Mouse (Mus musculus): ENCODE results near the gene Usp10.
A peak's percentile ranks its signal among the peaks of the same experiment; 100 is the strongest.

Gene Usp10

DNA sequence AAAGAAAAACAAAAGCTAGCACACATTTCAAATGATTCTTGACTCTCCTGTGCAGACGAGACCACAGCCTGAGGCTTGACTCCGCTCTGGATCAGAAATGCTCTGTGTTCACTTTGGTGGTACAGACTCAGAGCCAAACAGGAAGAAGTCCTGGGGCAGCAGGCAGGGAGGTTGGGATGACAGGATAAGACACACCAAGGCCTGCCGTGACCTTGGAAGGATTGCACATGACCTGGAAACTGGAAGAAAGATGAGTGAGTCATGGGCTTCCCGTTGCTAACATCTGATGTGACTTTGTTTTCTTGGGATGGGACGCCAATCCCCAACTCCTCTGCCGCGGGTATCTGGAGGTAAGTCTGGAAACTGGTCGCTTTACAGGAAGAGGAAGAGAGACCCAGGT, 8.2 kb upstream of the Usp10 start:
- DNase-seq (ENCODE audit: low read depth, low spot score) = no peak
- Histone ChIP-seq H3K36me3 (ENCODE audit: control insufficient read depth, insufficient read depth, low read length, poor library complexity, severe bottlenecking) (no peaks in the 10 kb centered on the region), H3K27me3 (ENCODE audit: control insufficient read depth, insufficient read depth, low read length, poor library complexity, severe bottlenecking) (no peaks in the 10 kb centered on the region; the same call in 1 of the 2 replicates)

DNA sequence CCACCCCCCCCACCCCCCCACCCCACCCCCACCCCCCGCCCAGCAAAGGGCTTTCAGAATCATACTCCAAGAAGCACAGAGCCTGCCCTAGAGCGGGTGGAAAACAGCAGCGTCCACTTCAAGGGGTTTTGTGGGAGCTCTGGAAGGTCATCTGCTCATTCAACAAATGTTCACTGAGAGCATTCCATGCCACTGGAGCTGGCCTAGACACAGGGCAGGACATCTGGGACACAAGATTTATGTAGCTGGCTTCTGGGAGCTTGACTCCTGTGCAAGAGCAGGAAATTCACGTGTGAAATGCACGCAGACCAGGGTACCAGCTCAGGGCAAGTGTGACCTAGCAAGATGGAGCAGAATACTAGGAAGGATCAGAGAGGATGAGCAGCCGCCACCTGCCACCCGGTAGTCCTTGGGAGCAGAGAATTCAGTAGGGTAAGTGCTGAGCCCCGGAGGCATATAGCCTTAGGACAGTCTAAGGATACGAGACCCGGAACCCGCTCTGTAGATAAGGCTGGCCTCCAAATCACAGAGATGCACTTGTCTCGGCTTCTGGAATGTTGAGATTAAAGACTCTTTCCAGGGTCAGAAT, 5.7 kb upstream of the Usp10 start:
- no peaks in the 10 kb centered on the region for H3K27me3 ChIP-seq (ENCODE audit: control insufficient read depth, insufficient read depth, low read length, poor library complexity, severe bottlenecking)
- no peaks in the 10 kb centered on the region for H3K36me3 ChIP-seq (ENCODE audit: control insufficient read depth, insufficient read depth, low read length, poor library complexity, severe bottlenecking)
- DNase-seq (ENCODE audit: low read depth, low spot score) = no peak

DNA sequence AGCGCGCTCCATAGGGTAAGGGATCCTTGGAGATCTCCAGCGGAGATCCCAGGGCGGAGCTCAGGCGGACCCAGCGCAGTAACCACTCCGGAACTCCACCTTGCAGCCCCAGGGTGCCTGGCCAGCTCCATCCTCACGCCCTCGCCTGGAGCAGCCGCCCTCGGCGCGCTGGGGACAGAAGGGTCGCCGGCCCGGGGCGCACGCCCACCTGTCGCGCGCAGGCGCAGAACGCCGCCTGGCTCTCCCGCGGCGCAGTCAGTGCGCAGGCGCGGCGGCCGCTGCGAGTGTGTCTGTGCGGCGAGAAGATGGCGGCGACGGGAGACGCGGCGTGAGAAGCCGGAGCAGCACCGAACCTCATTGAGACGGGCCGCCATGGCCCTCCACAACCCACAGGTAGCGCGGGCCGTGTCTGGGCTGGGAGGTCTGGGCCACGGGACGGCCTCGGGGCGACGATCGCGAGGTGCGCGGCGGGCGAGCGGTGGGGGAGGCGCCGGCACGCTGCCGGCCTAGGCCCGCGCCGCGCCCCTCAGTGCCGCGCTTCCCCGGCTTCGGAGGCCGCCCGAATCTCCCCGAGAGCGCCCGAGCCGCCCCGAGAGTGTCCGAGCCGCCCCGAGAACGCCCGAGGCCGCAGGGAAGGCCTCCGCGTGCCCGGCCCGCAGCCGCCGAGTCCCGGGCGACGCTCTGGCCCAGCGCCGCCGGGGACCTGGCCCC, 542 bp downstream of the Usp10 start, which contains the start of gene Gm20388:
Gene Gm20388 (plus strand): TSS at position 295 of the 711 bp plus-strand sequence.
- peak; percentile 93 for DNase-seq (ENCODE audit: low read depth, low spot score)
- Histone ChIP-seq H3K36me3 (ENCODE audit: control insufficient read depth, insufficient read depth, low read length, poor library complexity, severe bottlenecking) (no peaks in the 10 kb centered on the region), H3K27me3 (ENCODE audit: control insufficient read depth, insufficient read depth, low read length, poor library complexity, severe bottlenecking) (no peaks in the 10 kb centered on the region; the same call in 1 of the 2 replicates)

DNA sequence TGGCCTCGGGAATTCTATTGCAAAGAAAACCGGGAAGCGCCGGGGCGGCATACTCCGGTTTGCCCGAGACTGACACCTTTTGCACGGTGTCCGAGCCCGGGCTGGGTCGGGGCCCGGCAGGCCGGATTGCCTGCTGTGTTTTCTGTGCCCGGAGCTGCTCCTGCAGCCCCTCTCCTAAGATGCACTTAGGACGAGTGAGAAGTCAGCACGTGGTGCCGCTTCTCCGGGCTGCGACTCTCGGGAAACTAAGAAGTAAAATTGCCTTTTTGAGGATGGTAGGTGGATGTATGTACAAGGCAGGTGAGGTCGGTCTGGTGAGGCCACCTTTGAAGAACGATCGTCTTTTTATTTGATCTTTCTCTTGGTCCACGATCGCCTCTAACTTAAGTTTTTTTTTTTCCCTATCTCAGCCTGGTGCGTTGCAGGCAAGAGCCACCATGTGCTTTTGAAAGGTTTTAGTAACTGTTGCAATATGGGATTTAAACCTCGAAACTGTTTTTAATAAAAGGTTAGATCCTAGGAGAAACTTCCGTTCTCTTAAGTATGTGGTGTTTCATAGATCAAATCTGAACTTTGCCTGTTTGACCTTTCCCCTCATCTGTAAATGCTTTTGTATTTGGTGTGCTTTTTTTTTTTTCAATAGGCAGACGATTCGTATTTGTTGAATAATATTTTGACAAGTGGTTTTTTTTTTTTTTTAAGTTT, 1.2 kb downstream of the Usp10 start:
- no peaks in the 10 kb centered on the region for H3K36me3 ChIP-seq (ENCODE audit: control insufficient read depth, insufficient read depth, low read length, poor library complexity, severe bottlenecking)
- DNase-seq (ENCODE audit: low read depth, low spot score) = no peak
- no peaks in the 10 kb centered on the region; the same call in 1 of the 2 replicates for H3K27me3 ChIP-seq (ENCODE audit: control insufficient read depth, insufficient read depth, low read length, poor library complexity, severe bottlenecking)

DNA sequence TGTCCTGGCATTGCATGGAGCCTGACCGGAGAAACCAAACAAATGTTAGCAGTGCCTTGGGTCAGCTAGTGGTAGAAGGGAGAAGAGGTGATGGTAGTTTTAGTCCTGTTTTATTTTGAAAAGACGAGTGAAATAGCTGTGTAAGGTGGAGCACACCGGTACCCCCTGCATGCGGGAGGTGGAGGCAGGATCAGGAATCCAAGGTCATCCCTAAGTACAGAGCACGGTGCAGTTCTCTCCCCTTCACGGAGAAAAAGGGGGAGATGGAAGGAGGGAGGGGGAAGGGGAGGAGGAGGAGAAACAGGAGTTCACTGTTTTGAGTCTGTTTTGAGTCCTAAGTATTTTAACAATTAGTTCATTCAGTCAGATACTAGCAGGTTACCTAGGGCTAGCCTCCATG, 2.5 kb downstream of the Usp10 start:
- DNase-seq (ENCODE audit: low read depth, low spot score) = no peak
- H3K36me3 ChIP-seq (ENCODE audit: control insufficient read depth, insufficient read depth, low read length, poor library complexity, severe bottlenecking) = no peaks in the 10 kb centered on the region
- H3K27me3 ChIP-seq (ENCODE audit: control insufficient read depth, insufficient read depth, low read length, poor library complexity, severe bottlenecking) = no peaks in the 10 kb centered on the region; the same call in 1 of the 2 replicates

DNA sequence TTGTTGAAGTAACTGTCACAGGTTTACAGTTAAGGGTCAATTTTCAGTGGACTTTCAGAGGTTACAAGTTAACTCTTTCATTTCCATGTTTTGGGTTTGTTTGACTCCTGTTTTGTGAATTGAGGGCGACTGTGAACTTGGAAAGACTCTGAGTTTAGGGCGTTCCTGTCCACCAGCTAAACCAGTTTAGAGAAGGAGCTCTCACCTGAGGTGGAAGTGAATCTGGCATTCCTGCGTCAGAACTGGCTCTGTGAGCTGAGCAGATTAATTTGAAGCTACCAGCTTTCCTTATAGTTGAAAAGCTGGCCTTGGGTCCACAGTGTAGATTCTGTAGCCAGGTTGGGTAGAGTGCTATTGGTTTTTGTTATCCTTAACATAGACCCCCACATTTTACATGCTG, 3.0 kb downstream of the Usp10 start:
- DNase-seq (ENCODE audit: low read depth, low spot score) = no peak
- Histone ChIP-seq H3K36me3 (ENCODE audit: control insufficient read depth, insufficient read depth, low read length, poor library complexity, severe bottlenecking) (no peaks in the 10 kb centered on the region), H3K27me3 (ENCODE audit: control insufficient read depth, insufficient read depth, low read length, poor library complexity, severe bottlenecking) (no peaks in the 10 kb centered on the region; the same call in 1 of the 2 replicates)

DNA sequence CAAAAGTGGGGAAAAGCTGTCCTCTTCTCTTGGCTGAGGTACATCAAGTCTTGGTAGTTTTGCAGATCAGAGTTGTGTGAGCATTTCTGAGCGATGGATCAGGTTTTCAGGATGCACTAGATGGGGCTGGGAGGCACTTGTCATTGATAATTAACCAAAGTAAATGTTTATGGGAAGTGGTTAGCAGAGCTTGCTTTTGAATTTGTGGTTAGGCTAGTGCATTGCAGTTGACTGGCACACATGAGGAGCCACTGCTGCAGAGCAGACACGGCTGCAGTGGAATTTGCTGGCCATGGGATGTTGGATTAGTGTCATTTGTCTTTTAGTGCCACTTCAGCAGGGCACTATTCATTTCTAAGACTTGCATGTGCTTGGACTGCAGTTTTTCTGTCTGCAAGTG, 4.0 kb downstream of the Usp10 start:
- Histone ChIP-seq H3K27me3 (ENCODE audit: control insufficient read depth, insufficient read depth, low read length, poor library complexity, severe bottlenecking) (no peaks in the 10 kb centered on the region; the same call in 1 of the 2 replicates), H3K36me3 (ENCODE audit: control insufficient read depth, insufficient read depth, low read length, poor library complexity, severe bottlenecking) (no peaks in the 10 kb centered on the region)
- DNase-seq (ENCODE audit: low read depth, low spot score) = no peak

DNA sequence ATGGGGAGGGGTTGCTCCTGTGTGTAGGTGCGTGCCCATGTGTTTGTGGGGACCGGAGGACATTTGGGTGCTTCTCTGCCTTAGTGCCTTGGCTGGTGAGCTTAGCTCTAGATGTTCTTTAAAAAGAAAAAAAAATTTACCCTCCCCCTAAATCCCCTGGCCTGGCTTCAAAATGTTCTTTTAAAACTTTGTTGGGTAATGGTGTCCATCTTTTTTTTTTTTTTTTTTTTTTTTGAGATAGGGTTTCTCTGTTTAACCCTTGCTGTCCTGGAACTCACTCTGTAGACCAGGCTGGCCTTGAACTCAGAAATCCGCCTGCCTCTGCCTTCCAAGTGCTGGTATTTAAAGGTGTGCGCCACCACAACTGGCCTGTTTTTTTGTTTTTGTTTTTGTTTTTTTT, 5.1 kb downstream of the Usp10 start:
- H3K27me3 ChIP-seq (ENCODE audit: control insufficient read depth, insufficient read depth, low read length, poor library complexity, severe bottlenecking) = no peaks in the 10 kb centered on the region; the same call in 1 of the 2 replicates
- H3K36me3 ChIP-seq (ENCODE audit: control insufficient read depth, insufficient read depth, low read length, poor library complexity, severe bottlenecking) = no peaks in the 10 kb centered on the region
- DNase-seq (ENCODE audit: low read depth, low spot score) = no peak

DNA sequence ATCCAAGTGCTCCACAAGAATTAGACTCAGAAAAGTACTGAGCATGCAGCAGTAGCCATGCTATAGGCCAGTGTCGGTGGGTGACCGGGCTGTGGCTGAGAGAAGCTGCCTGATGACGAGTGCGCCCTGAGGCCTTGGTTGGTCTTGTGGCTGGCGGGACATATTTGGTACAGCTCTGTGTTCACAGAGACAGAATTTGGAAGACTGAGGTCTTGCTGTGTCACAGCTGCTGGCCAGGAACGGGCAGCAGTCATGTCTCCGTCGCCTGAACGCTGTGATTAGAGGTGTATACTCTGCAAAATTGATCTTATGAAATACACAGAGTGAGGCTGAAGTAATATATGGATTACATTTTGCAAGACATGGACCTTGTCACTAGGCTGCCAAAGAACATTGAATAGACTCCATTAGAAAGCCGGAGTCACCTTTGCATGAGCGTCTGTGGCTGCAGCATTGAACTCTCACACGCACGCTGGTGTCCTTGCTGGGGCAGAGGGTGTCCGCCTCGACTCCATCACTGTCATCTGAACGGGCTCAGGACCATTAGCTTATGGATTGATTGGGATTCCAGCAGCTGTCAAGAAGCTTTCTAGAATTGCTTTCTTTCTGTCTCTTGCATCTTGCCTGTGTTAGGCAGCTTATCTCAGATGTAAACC, 6.2 kb downstream of the Usp10 start:
- DNase-seq (ENCODE audit: low read depth, low spot score) = no peak
- Histone ChIP-seq H3K36me3 (ENCODE audit: control insufficient read depth, insufficient read depth, low read length, poor library complexity, severe bottlenecking) (no peaks in the 10 kb centered on the region), H3K27me3 (ENCODE audit: control insufficient read depth, insufficient read depth, low read length, poor library complexity, severe bottlenecking) (no peaks in the 10 kb centered on the region)

DNA sequence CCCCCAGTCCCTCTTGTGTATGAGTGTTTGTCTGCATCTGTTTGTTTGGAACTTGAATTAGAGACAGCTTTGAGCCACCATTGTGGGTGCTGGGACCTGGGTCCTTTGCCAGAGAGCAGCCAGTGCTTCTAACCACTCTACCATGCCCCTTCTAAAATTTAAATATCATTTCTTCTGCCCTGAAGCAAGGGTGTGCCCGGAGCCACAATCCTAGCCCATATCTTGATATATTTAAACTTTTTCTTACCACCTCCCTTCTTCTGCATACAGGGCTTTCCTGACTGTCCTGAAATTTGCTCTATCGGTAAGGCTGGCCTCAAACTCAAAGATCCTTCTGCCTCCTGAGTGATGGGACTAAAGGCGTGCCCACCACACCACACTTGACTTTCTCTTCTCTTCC, 7.3 kb downstream of the Usp10 start:
- no peak for DNase-seq (ENCODE audit: low read depth, low spot score)
- Histone ChIP-seq H3K36me3 (ENCODE audit: control insufficient read depth, insufficient read depth, low read length, poor library complexity, severe bottlenecking) (no peaks in the 10 kb centered on the region), H3K27me3 (ENCODE audit: control insufficient read depth, insufficient read depth, low read length, poor library complexity, severe bottlenecking) (no peaks in the 10 kb centered on the region)

DNA sequence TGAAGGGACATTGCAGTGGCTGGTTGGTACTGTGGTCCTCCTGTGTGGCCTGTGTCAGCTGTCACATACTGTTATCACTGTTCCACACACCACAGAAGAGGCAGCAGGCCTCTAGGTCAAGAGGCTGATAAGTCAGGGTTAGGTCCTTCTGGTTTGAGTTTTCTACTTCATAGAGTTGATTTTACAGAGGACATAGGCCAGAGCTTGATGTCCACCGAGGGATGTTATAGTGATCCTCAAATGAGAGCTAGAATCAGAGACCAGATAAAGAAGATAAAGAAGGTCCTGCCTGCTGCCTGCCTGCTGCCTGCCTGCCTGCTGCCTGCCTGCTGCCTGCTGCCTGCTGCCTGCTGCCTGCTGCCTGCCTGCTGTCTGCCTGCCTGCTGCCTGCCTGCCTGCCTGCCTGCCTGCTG, 8.0 kb downstream of the Usp10 start:
- Histone ChIP-seq H3K27me3 (ENCODE audit: control insufficient read depth, insufficient read depth, low read length, poor library complexity, severe bottlenecking) (no peaks in the 10 kb centered on the region), H3K36me3 (ENCODE audit: control insufficient read depth, insufficient read depth, low read length, poor library complexity, severe bottlenecking) (no peaks in the 10 kb centered on the region)
- DNase-seq (ENCODE audit: low read depth, low spot score) = no peak

DNA sequence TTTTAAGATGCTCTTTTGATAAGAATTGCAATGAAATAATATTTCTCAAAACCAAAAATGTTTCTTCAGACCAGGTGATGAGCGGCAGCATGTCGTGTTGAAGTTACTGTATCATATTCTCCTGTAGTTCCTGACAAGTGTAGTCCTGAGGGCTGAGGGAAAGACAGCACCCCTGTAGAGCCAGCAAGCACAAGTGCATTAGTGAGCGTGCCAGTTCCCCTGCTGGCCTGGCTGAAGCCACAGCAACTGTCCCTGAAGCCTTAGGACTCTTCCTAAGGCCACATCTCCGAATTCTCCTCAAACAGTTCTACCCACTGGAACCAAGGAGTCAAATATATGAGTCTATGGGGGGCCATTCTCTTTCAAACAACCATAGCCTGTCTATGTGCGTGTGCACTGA, 13.1 kb downstream of the Usp10 start:
- H3K36me3 ChIP-seq (ENCODE audit: control insufficient read depth, insufficient read depth, low read length, poor library complexity, severe bottlenecking) = no peaks in the 10 kb centered on the region
- no peak for DNase-seq (ENCODE audit: low read depth, low spot score)
- H3K27me3 ChIP-seq (ENCODE audit: control insufficient read depth, insufficient read depth, low read length, poor library complexity, severe bottlenecking) = no peaks in the 10 kb centered on the region

DNA sequence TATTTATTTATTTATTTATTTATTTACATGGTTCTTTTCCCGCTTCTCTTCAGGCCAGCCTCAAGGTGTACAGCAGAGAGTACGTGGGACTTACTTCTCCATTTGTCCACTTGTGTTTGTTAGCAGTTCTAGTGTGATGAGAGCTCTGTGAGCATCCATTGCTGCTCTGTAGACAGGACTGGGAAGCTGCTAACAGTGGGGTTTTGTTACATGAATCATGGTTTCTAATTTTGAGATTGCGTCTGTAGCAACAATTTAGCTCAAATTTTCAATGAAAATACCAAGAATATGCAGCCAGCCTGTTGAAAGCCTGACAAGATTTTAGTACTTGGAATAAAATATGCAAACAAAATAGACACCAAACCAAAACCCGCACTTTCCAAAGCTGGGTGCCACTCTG, 15.3 kb downstream of the Usp10 start:
- H3K27me3 ChIP-seq (ENCODE audit: control insufficient read depth, insufficient read depth, low read length, poor library complexity, severe bottlenecking) = no peaks in the 10 kb centered on the region
- H3K36me3 ChIP-seq (ENCODE audit: control insufficient read depth, insufficient read depth, low read length, poor library complexity, severe bottlenecking) = no peaks in the 10 kb centered on the region
- DNase-seq (ENCODE audit: low read depth, low spot score) = no peak

DNA sequence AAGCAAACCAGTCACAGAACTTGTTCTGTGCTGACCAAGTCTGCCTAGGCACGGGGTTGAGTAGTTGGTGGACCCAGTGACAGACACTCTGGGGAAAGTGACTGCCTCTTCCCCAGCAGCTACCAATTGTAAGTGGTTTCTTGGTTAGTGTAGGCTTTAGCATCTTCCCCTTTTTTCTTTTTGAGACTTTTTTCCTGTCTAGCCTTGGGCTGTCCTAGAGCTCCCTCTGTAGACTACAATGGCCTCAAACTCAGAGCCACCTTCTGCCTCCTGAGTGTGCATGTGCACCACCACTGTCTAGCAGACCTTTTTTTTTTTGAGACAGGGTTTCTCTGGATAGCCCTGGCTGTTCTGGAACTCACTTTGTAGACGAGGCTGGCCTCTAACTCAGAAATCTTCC, 16.3 kb downstream of the Usp10 start:
- peak; percentile 82 for DNase-seq (ENCODE audit: low read depth, low spot score)
- Histone ChIP-seq H3K36me3 (ENCODE audit: control insufficient read depth, insufficient read depth, low read length, poor library complexity, severe bottlenecking) (no peaks in the 10 kb centered on the region), H3K27me3 (ENCODE audit: control insufficient read depth, insufficient read depth, low read length, poor library complexity, severe bottlenecking) (no peaks in the 10 kb centered on the region)
